In the genomic region with DNA sequence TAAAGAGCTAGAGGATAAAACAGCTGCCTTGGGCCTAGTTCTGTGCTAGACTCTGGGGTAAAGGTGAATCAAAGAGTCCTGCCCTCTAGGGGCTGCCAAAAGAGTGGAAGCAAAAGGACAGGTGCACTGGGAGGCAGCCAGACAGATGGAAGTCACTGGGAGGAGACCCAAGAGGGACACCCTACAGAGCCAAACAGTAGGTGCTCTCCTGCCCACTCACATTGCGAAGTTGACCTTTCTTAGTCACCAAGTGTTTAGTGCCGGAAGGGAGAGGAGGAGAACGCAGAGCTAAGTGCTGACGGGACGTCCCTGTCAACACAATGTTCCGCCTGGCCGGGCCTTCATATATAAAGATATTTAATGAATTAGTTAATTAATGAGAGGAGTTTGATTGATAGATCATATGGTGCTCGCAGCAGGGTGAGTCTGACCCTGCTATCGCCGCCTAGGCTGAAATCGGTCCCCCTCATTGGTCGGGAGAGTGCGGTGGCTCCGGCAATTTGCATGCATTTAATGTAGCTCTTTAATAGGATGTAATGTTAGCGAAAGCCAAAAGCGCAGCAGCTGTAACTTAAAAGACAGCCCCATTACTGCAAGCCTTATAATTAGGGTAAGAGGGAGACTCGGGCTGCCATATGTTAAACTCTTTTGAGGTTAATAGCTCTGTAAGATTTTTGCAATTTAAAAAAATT, we compare ENCODE assay signal across 8 mouse cellular contexts.
DNase-seq lines count a peak whose midpoint lies in the region; ATAC-seq lines count a peak whose summit lies in the region.

No protein-coding gene starts in this region.

- DNase-seq in heart, adult 9 months (ENCODE audit: low spot score in 2 of 2), result no peak
- peak; percentile 55 for DNase-seq in cerebellum, adult 9-11 months
- DNase-seq in spleen, postnatal 36 days (ENCODE audit: low spot score in 2 of 2), result no peak
- DNase-seq in lung, adult 18-20 months, result no peak

- peaks cover 25% of the 10 kb centered on the region for H3K4me1 ChIP-seq in heart, embryonic 13.5 days
- H3K4me1 ChIP-seq in hindbrain, embryonic 12.5 days, result peaks cover 33% of the 10 kb centered on the region
- peaks cover 35% of the 10 kb centered on the region for H3K4me1 ChIP-seq in midbrain, embryonic 12.5 days

- ATAC-seq in heart, embryonic 13.5 days (ENCODE audit: extremely low read depth, insufficient number of reproducible peaks, low FRiP score, low TSS enrichment), result no peak
- ATAC-seq in hindbrain, embryonic 12.5 days (ENCODE audit: low FRiP score), result peak; percentile 82
- peak; percentile 75 for ATAC-seq in midbrain, embryonic 12.5 days (ENCODE audit: low FRiP score, low read depth)
- no peak for ATAC-seq in megakaryocyte-erythroid progenitor cell, adult 5-6 weeks (replicated peaks; ENCODE audit: low FRiP score, low TSS enrichment, poor library complexity, severe bottlenecking)

- peak overlapping the region; percentile 69 for H3K4me2 ChIP-seq in heart, embryonic 13.5 days
- peak overlapping the region; percentile 63 for H3K4me2 ChIP-seq in hindbrain, embryonic 12.5 days (replicated peaks)
- peak overlapping the region; percentile 65 for H3K4me2 ChIP-seq in midbrain, embryonic 12.5 days (replicated peaks)

- no peaks in the 10 kb centered on the region for H3K9me3 ChIP-seq in heart, embryonic 13.5 days
- no peaks in the 10 kb centered on the region for H3K9me3 ChIP-seq in hindbrain, embryonic 12.5 days (replicated peaks)
- H3K9me3 ChIP-seq in midbrain, embryonic 12.5 days, result no peaks in the 10 kb centered on the region

- H3K27ac ChIP-seq in heart, embryonic 13.5 days (replicated peaks), result no peak overlapping the region
- 0 out of 2 replicates have a peak overlapping the region, but pooled peaks have one; percentile 55 for H3K27ac ChIP-seq in hindbrain, embryonic 12.5 days
- no peak overlapping the region for H3K27ac ChIP-seq in midbrain, embryonic 12.5 days (replicated peaks)

- peak overlapping the region; percentile 46 for H3K4me3 ChIP-seq in heart, embryonic 13.5 days
- H3K4me3 ChIP-seq in hindbrain, embryonic 12.5 days, result peak overlapping the region; percentile 28; the same call in 1 of the 2 replicates
- peak overlapping the region; percentile 34 for H3K4me3 ChIP-seq in midbrain, embryonic 12.5 days

- H3K27me3 ChIP-seq in heart, embryonic 13.5 days (replicated peaks), result peaks cover 86% of the 10 kb centered on the region
- H3K27me3 ChIP-seq in hindbrain, embryonic 12.5 days, result peaks cover 26% of the 10 kb centered on the region
- H3K27me3 ChIP-seq in midbrain, embryonic 12.5 days, result peaks cover 56% of the 10 kb centered on the region

- H3K9ac ChIP-seq in heart, embryonic 13.5 days, result peak overlapping the region; percentile 61; the same call in 1 of the 2 replicates
- no peak overlapping the region for H3K9ac ChIP-seq in hindbrain, embryonic 12.5 days
- H3K9ac ChIP-seq in midbrain, embryonic 12.5 days (replicated peaks), result peak overlapping the region; percentile 28; the same call in 1 of the 2 replicates

- no peaks in the 10 kb centered on the region for H3K36me3 ChIP-seq in heart, embryonic 13.5 days
- H3K36me3 ChIP-seq in hindbrain, embryonic 12.5 days, result no peaks in the 10 kb centered on the region
- H3K36me3 ChIP-seq in midbrain, embryonic 12.5 days, result no peaks in the 10 kb centered on the region

- WGBS in heart, embryonic 13.5 days, result 17% methylated on average over 17 of the region's 17 CpGs
- 6% methylated on average over 17 of the region's 17 CpGs for WGBS in hindbrain, embryonic 12.5 days
- WGBS in midbrain, embryonic 12.5 days, result 8% methylated on average over 17 of the region's 17 CpGs

Comparison
In these comparisons a context has a peak if more than half of its experiments do, and no peak if none do; other contexts are left out.
1. ATAC-seq: peak in hindbrain, embryonic 12.5 days (single experiment) and midbrain, embryonic 12.5 days (single experiment); none in heart, embryonic 13.5 days (single experiment) and megakaryocyte-erythroid progenitor cell, adult 5-6 weeks (single experiment).
2. Peak in every context shown above with its lines, with median percentiles within 50 percentile points of each other: H3K4me2 ChIP-seq and H3K4me3 ChIP-seq.